Mouse (Mus musculus) cerebellum, postnatal 4 days (tissue): ENCODE measurements around the gene Tmem151a.

Experiments used
- DNase-seq, 2 experiments: peaks; one replicate each; pipeline ENCODE4 v3.0.0; 2022; ENCODE audit warnings: low spot score in 2 of 2, mixed read lengths in 1 of 2

Gene Tmem151a

GRCm38 (mm10) chr19:5045531-5045930 is 39.8 kb downstream of the Tmem151a start:
- DNase-seq, result no peak

- no peak for DNase-seq
Observed at GRCm38 (mm10) chr19:5041588-5041987, 43.7 kb downstream of the Tmem151a start.

GRCm38 (mm10) chr19:5040862-5041523 is 44.3 kb downstream of the Tmem151a start, which contains the start of gene Brms1:
TSS of gene Brms1 (plus strand) at chr19:5041354.
- DNase-seq, result peak; percentile 78 to 88

GRCm38 (mm10) chr19:5039301-5040114 is 45.8 kb downstream of the Tmem151a start:
- peak in 1 of 2 experiments; percentile 16 for DNase-seq

- DNase-seq, result peak; percentile 76 to 90
Observed at GRCm38 (mm10) chr19:5038709-5039156, 46.6 kb downstream of the Tmem151a start, which contains the start of the genes B4gat1 and AC124502.3. TSS of gene B4gat1 (plus strand) at chr19:5038826. TSS of gene AC124502.3 (plus strand) at chr19:5038891.

- peak; percentile 52 to 83 for DNase-seq
Observed at GRCm38 (mm10) chr19:5037678-5038571, 47.4 kb downstream of the Tmem151a start.

- DNase-seq, result no peak
Observed at GRCm38 (mm10) chr19:5036577-5036976, 48.8 kb downstream of the Tmem151a start.

- DNase-seq, result no peak
Observed at GRCm38 (mm10) chr19:5032686-5033085, 52.6 kb downstream of the Tmem151a start.

GRCm38 (mm10) chr19:5026111-5026510 is 59.2 kb downstream of the Tmem151a start:
- DNase-seq, result no peak

GRCm38 (mm10) chr19:5023621-5024479 is 61.5 kb downstream of the Tmem151a start, which contains the start of gene Slc29a2:
TSS of gene Slc29a2 (plus strand) at chr19:5023860.
- DNase-seq, result peak; percentile 82 to 87

- no peak for DNase-seq
Observed at GRCm38 (mm10) chr19:5021416-5021815, 63.9 kb downstream of the Tmem151a start.
